Mouse (Mus musculus) olfactory bulb, adult 2 months (tissue): ENCODE results near the gene Rsph3b. TPM values are rescaled to one million over a fixed set of nuclear protein-coding genes. Genes with fewer than 3 reads are reported as not detected.

Experiments
- H3K27ac ChIP-seq: fragments of 200-500 bp; 2 replicates; pipeline ENCODE4 v1.5.1; 2012; ENCODE audit warnings: low read depth, low read length; ENCODE audit not compliant: insufficient read depth
- H3K4me1 ChIP-seq: fragments of 200-500 bp; 2 replicates; pipeline ENCODE4 v1.6.1; 2012; ENCODE audit warnings: low read length; ENCODE audit not compliant: control insufficient read depth, insufficient read depth
- H3K4me3 ChIP-seq: fragments of 200-500 bp; 2 replicates; pipeline ENCODE4 v1.5.1; 2012; ENCODE audit warnings: mild to moderate bottlenecking, low read depth, low read length, moderate library complexity; ENCODE audit not compliant: insufficient read depth
- CTCF ChIP-seq: fragments of 200-500 bp; IDR thresholded peaks from 2 replicates; pipeline ENCODE4 v1.5.1; 2012; ENCODE audit warnings: low read depth, mild to moderate bottlenecking, low read length, moderate library complexity; ENCODE audit not compliant: insufficient read depth
- POLR2A ChIP-seq: fragments of 200-500 bp; IDR thresholded peaks from 2 replicates; pipeline ENCODE4 v1.6.1; 2012; ENCODE audit warnings: mild to moderate bottlenecking, low read depth, low read length, moderate library complexity; ENCODE audit not compliant: insufficient read depth
- WGBS: fragments of 180-500 bp; shearing (Covaris S2); methylation state at CpG from one replicate; pipeline ENCODE4 v1.1.7; 2018; 5-methylcytosine and 5-hydroxymethylcytosine counted together
- polyA plus RNA-seq: library from polyadenylated mRNA; stranded (reverse); fragments of >200 nt; gene quantifications from 2 replicates; pipeline ENCODE4 v1.2.4, GENCODE M21; 2012; ENCODE audit warnings: low replicate concordance; ENCODE audit not compliant: missing spikeins, insufficient read depth, insufficient read length

Rsph3b gene
- polyA plus RNA-seq, 1 experiment: not detected

- no peak overlapping the region for H3K27ac ChIP-seq
- TF ChIP-seq POLR2A (no peak), CTCF (no peak)
- no peak overlapping the region for H3K4me3 ChIP-seq
- peaks cover 7% of the 10 kb centered on the region for H3K4me1 ChIP-seq
- WGBS: 66% methylated on average over 12 of the region's 12 CpGs
Measured at GRCm38 (mm10) chr17:6860491-6860897, 88.0 kb downstream of the Rsph3b start.

- H3K4me1 ChIP-seq: peaks cover 7% of the 10 kb centered on the region
- 65% methylated on average over 4 of the region's 4 CpGs for WGBS
- TF ChIP-seq CTCF: no peak
- TF ChIP-seq POLR2A: no peak
- H3K4me3 ChIP-seq: no peak overlapping the region
- H3K27ac ChIP-seq: no peak overlapping the region
Measured at GRCm38 (mm10) chr17:6860067-6860466, 88.4 kb downstream of the Rsph3b start.

Other genes with a start within 250 kb of the Rsph3b start
- 664 TPM in 1 of 2 replicates, not detected in the other for gene Ezr, start 165.9 kb downstream of the Rsph3b start, polyA plus RNA-seq
- gene Tagap1, start 12.5 kb upstream of the Rsph3b start, polyA plus RNA-seq: not detected in 2 replicates
- gene Rnaset2b, start 22.0 kb upstream of the Rsph3b start, polyA plus RNA-seq: not detected in 2 replicates
- gene Gm49721, start 30.2 kb upstream of the Rsph3b start, polyA plus RNA-seq: not detected in 2 replicates
- not detected in 2 replicates for gene Gm1604a, start 76.9 kb upstream of the Rsph3b start, polyA plus RNA-seq
- gene Rps6ka2, start 221.4 kb upstream of the Rsph3b start, polyA plus RNA-seq: not detected in 2 replicates